Mouse (Mus musculus) MEL (cell line): ENCODE measurements around the gene 1600002K03Rik.

ENCODE experiments used
- CHD2 ChIP-seq: IDR thresholded peaks from 2 replicates; pipeline ENCODE4 v1.6.1; 2011; ENCODE audit warnings: low read length, improper control_type of control experiment
- CTCF ChIP-seq, 3 experiments: IDR thresholded peaks in 2 of 3; conservative IDR thresholded peaks in 1 of 3; 2 replicates each; pipeline ENCODE4 v1.5.1; 2011 to 2012; ENCODE audit warnings: low read length in 3 of 3, low read depth in 2 of 3, mild to moderate bottlenecking in 2 of 3, improper control_type of control experiment in 1 of 3, inconsistent platforms in 1 of 3, mixed read lengths in 1 of 3, moderate library complexity in 1 of 3; ENCODE audit not compliant: control insufficient read depth in 1 of 3, insufficient read depth in 1 of 3, poor library complexity in 1 of 3, severe bottlenecking in 1 of 3
- EP300 ChIP-seq, 2 experiments: IDR thresholded peaks; 2 replicates each; pipeline ENCODE4 v1.6.1; 2011; ENCODE audit warnings: improper control_type of control experiment in 2 of 2, low read length in 2 of 2, low read depth in 1 of 2, mild to moderate bottlenecking in 1 of 2
- GATA1 ChIP-seq: IDR thresholded peaks from 2 replicates; pipeline ENCODE4 v1.6.1; 2011; ENCODE audit warnings: low read depth, low read length, improper control_type of control experiment
- HCFC1 ChIP-seq: IDR thresholded peaks from 2 replicates; pipeline ENCODE4 v1.6.1; 2012; ENCODE audit warnings: low read depth, mild to moderate bottlenecking, inconsistent platforms, low read length, improper control_type of control experiment, moderate library complexity
- JUND ChIP-seq: IDR thresholded peaks from 2 replicates; pipeline ENCODE4 v1.6.1; 2011; ENCODE audit warnings: low read depth, mild to moderate bottlenecking, improper control_type of control experiment, low read length
- KAT2A ChIP-seq: conservative IDR thresholded peaks from 2 replicates; pipeline ENCODE4 v1.6.1; 2012; ENCODE audit warnings: low read depth, low read length, improper control_type of control experiment, inconsistent platforms
- POLR2A ChIP-seq, 2 experiments: IDR thresholded peaks; 2 replicates each; pipeline ENCODE4 v1.6.1; 2011 to 2012; ENCODE audit warnings: low read length in 2 of 2, mild to moderate bottlenecking in 2 of 2, control low read depth in 1 of 2, improper control_type of control experiment in 1 of 2, low read depth in 1 of 2, moderate library complexity in 1 of 2; ENCODE audit not compliant: control insufficient read depth in 1 of 2, insufficient read depth in 1 of 2, poor library complexity in 1 of 2
- RAD21 ChIP-seq: IDR thresholded peaks from 2 replicates; pipeline ENCODE4 v1.6.1; 2011; ENCODE audit warnings: mild to moderate bottlenecking, low read depth, low read length, improper control_type of control experiment
- TBP ChIP-seq: IDR thresholded peaks from 2 replicates; pipeline ENCODE4 v1.8.0; 2011; ENCODE audit warnings: low read depth, low read length, improper control_type of control experiment
- UBTF ChIP-seq: IDR thresholded peaks from 2 replicates; pipeline ENCODE4 v1.6.1; 2012; ENCODE audit warnings: low read depth, mild to moderate bottlenecking, inconsistent platforms, low read length, improper control_type of control experiment, moderate library complexity, borderline replicate concordance; ENCODE audit not compliant: insufficient read depth

DNA sequence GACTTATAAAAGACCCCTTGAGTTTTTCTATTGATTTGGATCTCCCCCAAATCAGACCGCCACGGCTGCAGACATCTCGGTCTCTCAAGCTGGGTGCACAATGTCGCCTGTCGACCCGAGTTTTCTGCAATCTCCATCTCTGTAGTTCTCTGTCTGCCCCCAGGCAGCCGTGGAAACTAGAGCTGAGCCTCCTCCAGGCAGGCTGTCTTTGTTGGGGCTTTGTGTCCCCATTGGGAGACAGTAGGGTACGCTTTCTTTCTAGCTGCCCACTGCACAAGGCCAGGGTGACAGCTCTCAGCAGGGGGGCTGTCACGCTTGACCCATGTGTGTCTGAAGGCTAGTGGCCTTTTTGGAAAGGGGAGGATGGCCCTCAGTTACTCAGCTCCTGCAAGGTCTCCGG, 34.9 kb downstream of the 1600002K03Rik start:
- TF ChIP-seq POLR2A (IDR thresholded peaks at IDR 0.05; ENCODE audit: control insufficient read depth in 1 of 2, insufficient read depth in 1 of 2, low read depth in 1 of 2, low read length in 2 of 2, poor library complexity in 1 of 2) = no peak
- no peak for TF ChIP-seq TBP
- TF ChIP-seq CTCF (IDR thresholded peaks at IDR 0.05 in 2 of 3, conservative IDR thresholded peaks at IDR 0.05 in 1 of 3; ENCODE audit: control insufficient read depth in 1 of 3, insufficient read depth in 1 of 3, low read depth in 2 of 3, low read length in 3 of 3, poor library complexity in 1 of 3, severe bottlenecking in 1 of 3) = no peak
- no peak for TF ChIP-seq HCFC1
- TF ChIP-seq KAT2A = no peak
- no peak for TF ChIP-seq UBTF
- no peak for TF ChIP-seq GATA1
- no peak for TF ChIP-seq EP300 (IDR thresholded peaks at IDR 0.05; ENCODE audit: low read depth in 1 of 2, low read length in 2 of 2)
- no peak for TF ChIP-seq RAD21
- TF ChIP-seq JUND = no peak
- TF ChIP-seq CHD2 = no peak
